Comparison of ENCODE assay signal across 8 mouse cellular contexts in genomic region chr1:82358871-82359647, GRCm38 (mm10). TPM values are rescaled to one million over a fixed set of nuclear protein-coding genes. Genes with fewer than 3 reads are reported as not detected.
DNase-seq lines count a peak whose midpoint lies in the region; TF ChIP-seq lines count a peak whose summit lies in the region.

No protein-coding gene starts in this region.

- WGBS in embryonic facial prominence, embryonic 10.5 days, result 77% methylated on average over 20 of the region's 20 CpGs

- no peaks in the 10 kb centered on the region for H3K9me3 ChIP-seq in embryonic facial prominence, embryonic 10.5 days

- peaks cover 15% of the 10 kb centered on the region for H3K4me1 ChIP-seq in embryonic facial prominence, embryonic 10.5 days

- intact Hi-C loops in left cerebral cortex, adult 2 months (cut with DNase I), result loop anchor here (5.0 kb wide), 1 partner anchor 37 kb away; no protein-coding TSS in a partner anchor

- TF ChIP-seq CTCF in left cerebral cortex, adult 2 months (IDR thresholded peaks at IDR 0.05), result no peak

- H3K27me3 ChIP-seq in embryonic facial prominence, embryonic 10.5 days (replicated peaks; ENCODE audit: low read depth, poor library complexity, severe bottlenecking), result no peaks in the 10 kb centered on the region

- H3K27ac ChIP-seq in left cerebral cortex, adult 2 months, result no peak overlapping the region
- H3K27ac ChIP-seq in embryonic facial prominence, embryonic 10.5 days (replicated peaks), result peak overlapping the region; percentile 54

- H3K36me3 ChIP-seq in embryonic facial prominence, embryonic 10.5 days (replicated peaks), result no peaks in the 10 kb centered on the region

- peak overlapping the region; percentile 32 for H3K4me3 ChIP-seq in left cerebral cortex, adult 2 months
- no peak overlapping the region for H3K4me3 ChIP-seq in embryonic facial prominence, embryonic 10.5 days

- peak; percentile 14 to 24 for DNase-seq in left cerebral cortex, adult 2 months (ENCODE audit: extremely low spot score in 1 of 2, low spot score in 2 of 2)
- no peak for DNase-seq in left cerebral cortex, adult 8-10 months (ENCODE audit: low spot score in 2 of 2)
- no peak for DNase-seq in embryonic facial prominence, embryonic 10.5 days (ENCODE audit: low spot score)
- DNase-seq in heart, postnatal 4 days, result peak; percentile 20
- peak; percentile 10 to 21 for DNase-seq in layer of hippocampus, postnatal 36 days
- DNase-seq in right cerebral cortex, postnatal 14 days, result peak; percentile 6
- no peak for DNase-seq in thymus, postnatal 36 days
- no peak for DNase-seq in thymus, postnatal 25 days

RNA-seq across cellular contexts. Expression of gene Rhbdd1, which starts 42.8 kb away (rescaled TPM):
- 1 to 10 TPM; 7.6 to 8.4 TPM for total RNA-seq in left cerebral cortex, adult 2 months (2021)
- total RNA-seq in left cerebral cortex, adult 8-10 months (2022), result 10 to 100 TPM in 1 of 4 experiments, 1 to 10 TPM in 3; 8.5 to 10.5 (median 9.4) TPM
- polyA plus RNA-seq in embryonic facial prominence, embryonic 10.5 days (2016; fragmentation: Nextera tagmentation; extraction: Ambion mirVana), result 8.9 and 10.1 TPM in 2 replicates
- 10 to 100 TPM; 11.6 to 11.8 TPM for total RNA-seq in heart, postnatal 4 days (2021)
- total RNA-seq in layer of hippocampus, postnatal 36 days (2021), result 1 to 10 TPM; 7.7 to 7.8 TPM

Comparison
In these comparisons a context has a peak if more than half of its experiments do, and no peak if none do; other contexts are left out.
1. DNase-seq: peak in left cerebral cortex, adult 2 months (2 of 2), heart, postnatal 4 days (single experiment), layer of hippocampus, postnatal 36 days (2 of 2) and right cerebral cortex, postnatal 14 days (single experiment); none in left cerebral cortex, adult 8-10 months (0 of 2), embryonic facial prominence, embryonic 10.5 days (single experiment), thymus, postnatal 36 days (0 of 2) and thymus, postnatal 25 days (single experiment).